Comparison of ENCODE assay signal across 19 mouse cellular contexts in genomic region chr15:62130530-62130929, GRCm38 (mm10).
"Had no signal": no experiment of that assay in that cellular context is flagged by ENCODE, and none has a peak within 500 bp of the region (broad histone marks: within the 10 kb centered on the region; RNA-seq: fewer than 3 reads in every experiment).

No protein-coding gene starts in this region.

- H3K4me2 ChIP-seq: neural tube, embryonic 12.5 days had no signal

- H3K27ac ChIP-seq: left cerebral cortex, adult 2 months; liver, embryonic 14.5 days; neural tube, embryonic 12.5 days; stomach, postnatal 0 days had no signal

- H3K27me3 ChIP-seq: neural tube, embryonic 12.5 days had no signal

- H3K4me3 ChIP-seq: left cerebral cortex, adult 2 months; neural tube, embryonic 12.5 days had no signal

- ATAC-seq: intestine, embryonic 16.5 days had no signal

- H3K9ac ChIP-seq: liver, embryonic 14.5 days; neural tube, embryonic 12.5 days had no signal

- H3K9me3 ChIP-seq: neural tube, embryonic 12.5 days had no signal

- H3K36me3 ChIP-seq: neural tube, embryonic 12.5 days had no signal

- DNase-seq: kidney, adult 2 months; kidney, postnatal 10 days; kidney, postnatal 36 days; layer of hippocampus, postnatal 36 days; lung, adult 2 months; lung, postnatal 14 days; lung, postnatal 4 days; midbrain, embryonic 14.5 days; retina, postnatal 1 day; right cerebral cortex, postnatal 25 days; spleen, adult 18-20 months; thymus, adult 2 months; thymus, postnatal 14 days; thymus, postnatal 4 days had no signal
